Mouse (Mus musculus) inflammation-experienced regulatory T-cells, adult 6 months (primary cell): ENCODE measurements around the gene Prpf6. TPM values are rescaled to one million over a fixed set of nuclear protein-coding genes. Genes with fewer than 3 reads are reported as not detected.

ENCODE experiments used
- ATAC-seq: one replicate; pipeline ENCODE4 v1.8.0; 2017
- polyA plus RNA-seq, 3 experiments: library from polyadenylated mRNA; unstranded; fragments of 100-300 nt; shearing (Covaris generic); gene quantifications; one replicate each; pipeline ENCODE4 v1.2.1; 2017

Prpf6 gene
- polyA plus RNA-seq, 3 experiments from 2014 or later = 57.4 to 96.0 (median 81.2) TPM

DNA sequence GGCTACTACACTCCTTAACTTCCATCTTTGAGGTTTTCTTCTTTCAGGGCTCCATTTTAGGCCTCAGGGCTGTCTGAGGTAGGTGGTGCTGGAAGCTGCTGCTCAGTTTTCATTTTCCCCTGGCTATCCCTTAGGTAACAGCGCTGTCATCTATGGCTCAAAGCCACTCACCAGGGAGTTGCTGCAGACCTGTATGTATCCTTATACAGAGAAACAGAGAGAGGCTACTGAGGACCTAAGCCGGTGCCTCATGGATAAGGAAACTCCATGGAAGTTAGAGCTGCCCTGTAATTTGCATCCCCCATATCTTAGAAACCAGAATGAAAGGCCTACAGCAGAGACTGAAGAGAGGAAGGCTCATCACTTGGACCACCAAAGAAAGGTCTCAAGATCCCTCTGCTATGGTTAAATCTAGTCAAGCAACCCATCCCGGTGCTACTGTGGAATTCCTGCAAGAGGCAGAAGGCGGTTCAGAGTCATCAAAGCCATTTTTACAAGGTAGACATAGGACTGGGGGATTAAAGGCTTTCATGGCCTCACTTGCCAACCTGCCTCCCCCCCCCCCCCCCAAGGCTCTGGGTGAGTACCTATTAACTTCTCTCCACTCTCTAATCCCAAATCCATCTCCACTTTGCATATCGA, 11.4 kb upstream of the Prpf6 start:
- no peak for ATAC-seq

- peak; percentile 93 for ATAC-seq
Observed at GRCm38 (mm10) chr2:181581016-181581401, 10.7 kb upstream of the Prpf6 start.

DNA sequence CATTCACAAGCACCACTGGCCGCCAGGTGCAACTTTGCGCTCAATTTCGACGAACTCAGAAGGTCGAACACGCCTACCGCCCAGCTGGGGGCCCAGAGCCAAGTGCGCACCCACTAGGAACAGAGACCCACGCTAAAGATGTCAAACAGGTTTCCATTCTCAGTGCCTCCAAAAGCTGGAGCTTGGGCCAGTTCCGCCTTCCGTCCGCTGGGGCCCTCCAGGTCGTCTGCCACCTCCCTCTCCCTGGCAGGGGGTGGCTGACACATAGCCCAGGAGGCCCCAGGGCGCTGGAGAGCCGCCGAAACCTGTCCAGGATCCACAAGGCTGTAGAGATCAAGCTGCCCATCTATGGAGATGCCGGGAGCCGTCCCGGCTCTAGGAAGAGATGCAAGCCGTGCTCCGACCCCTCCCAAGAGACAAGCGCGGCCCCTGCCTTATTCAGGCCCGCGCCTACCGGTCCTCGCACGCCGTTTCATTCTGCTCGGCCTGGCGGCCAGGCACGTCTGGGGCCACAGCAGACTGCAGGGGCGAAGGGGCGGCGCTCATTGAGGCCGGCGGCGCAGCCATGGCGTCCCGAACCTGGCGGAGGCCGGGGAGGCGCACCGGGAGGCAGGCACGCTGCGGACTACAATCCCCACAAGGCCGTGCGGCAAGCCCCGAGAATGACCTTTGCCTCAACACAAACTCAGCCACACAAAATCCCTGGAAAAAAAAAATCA, 10.1 kb upstream of the Prpf6 start:
- peak; percentile 75 for ATAC-seq

DNA sequence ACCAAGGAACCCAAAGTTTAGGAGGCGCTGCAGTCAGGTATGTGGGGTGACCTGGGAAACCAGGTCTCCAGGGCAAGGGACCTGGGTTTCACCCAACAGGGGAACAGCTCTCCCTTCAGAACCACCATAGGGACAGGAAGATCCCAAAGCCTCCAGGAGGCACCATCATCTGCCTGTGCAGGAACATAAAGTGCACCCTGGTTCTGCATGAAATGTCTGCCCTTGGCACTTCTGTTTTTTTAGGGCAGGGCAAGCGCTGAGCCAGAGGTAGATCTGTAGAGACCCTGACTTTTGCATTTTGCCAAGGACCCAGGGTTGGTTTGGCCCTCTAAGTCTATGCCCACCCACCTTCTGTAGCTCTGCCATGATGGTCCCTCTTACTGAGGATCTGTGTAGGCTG, 9.3 kb upstream of the Prpf6 start:
- ATAC-seq = no peak

DNA sequence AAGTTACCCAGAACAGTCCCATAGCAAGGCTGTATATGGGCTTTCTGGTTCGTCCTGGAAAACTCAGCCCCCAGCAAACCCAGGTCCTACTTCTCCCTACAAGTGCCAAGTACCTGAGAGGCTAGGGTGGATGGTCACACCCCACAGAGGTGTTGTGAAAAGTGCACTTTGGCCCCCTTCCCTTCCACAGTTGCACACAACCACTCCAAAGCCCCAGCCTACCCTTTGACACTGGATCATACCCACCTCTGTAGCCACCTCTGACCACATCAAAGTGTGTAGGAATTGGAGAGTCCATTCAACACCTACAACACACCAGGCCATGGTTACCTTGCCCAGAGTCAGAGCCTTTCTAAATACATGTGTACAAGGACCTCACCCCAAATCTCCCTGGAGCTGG, 8.7 kb upstream of the Prpf6 start:
- ATAC-seq = no peak

DNA sequence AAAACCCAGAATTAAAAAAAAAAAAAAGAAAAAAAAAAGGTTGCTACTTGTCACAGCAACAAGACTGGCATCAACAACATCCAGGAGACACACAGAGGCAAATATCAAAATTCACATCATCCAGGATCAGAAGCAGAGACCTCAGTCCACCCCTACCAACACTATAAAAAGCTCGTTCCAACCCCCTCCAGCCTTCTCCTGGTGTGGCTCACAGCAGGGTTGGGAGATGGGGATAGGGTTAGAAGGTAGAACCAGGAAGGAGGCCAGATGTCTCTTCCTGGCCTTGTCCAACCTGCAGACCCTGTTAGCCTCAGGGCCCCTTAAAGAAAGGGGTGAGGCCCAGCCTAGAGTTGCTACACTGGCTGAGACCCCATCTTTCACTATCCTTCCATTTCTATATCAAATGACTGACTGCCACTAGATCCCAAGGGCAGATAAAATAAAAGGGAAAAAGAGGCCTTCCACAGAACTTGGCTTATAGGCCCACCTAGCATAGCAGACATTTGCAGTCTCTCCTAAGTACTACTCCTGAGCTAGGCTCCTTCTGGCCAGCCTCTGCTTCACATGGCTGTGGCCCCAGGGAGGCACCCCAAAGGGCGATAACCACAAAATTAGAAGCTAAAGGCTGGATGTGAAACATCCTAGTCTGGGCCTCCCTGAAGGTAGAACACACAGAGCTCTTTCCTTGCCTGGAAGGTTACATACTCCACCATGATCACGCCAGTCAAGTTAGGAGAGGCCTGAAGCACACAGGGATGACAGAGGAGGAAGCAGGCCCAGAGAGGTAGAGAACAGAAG, 8.0 kb upstream of the Prpf6 start:
- ATAC-seq = no peak

DNA sequence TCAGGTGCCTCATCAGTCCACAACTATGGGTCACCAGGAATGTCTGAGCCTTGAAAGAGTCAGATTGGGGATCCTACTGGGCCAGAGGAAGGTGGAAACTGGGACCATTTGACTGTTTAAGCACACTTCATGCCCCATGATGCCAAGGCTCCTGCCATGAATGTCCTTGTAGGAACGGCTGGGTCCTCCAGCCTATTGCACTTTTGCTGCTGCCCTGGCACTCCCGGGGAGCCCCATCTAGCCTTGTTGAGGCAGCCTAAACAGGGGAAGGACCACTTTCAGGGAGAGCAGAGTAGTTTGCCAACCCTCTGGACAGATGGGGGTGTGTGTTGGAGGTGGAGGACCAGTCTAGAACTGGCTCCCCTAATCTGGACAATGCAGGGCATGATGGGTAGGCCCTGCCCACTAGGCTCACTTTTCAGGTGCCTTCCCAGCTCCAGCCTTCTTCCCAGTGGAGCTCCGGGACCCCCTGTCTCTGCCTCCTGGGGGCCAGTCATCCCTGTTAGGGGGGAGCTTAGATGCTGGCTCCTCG, 7.2 kb upstream of the Prpf6 start, which contains the start of gene Uckl1:
Gene Uckl1 (minus strand): TSS at position 482 of the 532 bp plus-strand sequence.
- no peak for ATAC-seq

- ATAC-seq = no peak
Observed at GRCm38 (mm10) chr2:181585506-181585905, 6.2 kb upstream of the Prpf6 start.

DNA sequence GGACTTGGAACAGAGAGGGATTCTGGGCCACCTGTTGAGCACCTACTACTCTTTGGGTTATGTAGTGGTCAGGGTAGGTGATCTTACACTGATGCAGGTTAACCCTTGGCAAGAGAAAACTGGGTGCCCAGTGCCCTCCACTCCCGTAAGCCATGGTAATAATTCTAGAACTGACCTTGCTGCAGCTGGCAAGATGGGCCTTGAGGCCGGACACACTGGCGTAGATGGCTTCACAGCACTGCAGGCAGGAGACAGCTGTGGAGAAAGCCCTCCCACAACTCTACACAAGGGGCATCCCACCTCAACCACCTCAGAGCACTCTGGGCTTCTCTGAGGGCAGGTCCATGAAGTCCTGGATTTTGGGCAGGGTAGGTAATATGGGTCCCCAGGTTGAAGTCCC, 5.5 kb upstream of the Prpf6 start:
- ATAC-seq = no peak

DNA sequence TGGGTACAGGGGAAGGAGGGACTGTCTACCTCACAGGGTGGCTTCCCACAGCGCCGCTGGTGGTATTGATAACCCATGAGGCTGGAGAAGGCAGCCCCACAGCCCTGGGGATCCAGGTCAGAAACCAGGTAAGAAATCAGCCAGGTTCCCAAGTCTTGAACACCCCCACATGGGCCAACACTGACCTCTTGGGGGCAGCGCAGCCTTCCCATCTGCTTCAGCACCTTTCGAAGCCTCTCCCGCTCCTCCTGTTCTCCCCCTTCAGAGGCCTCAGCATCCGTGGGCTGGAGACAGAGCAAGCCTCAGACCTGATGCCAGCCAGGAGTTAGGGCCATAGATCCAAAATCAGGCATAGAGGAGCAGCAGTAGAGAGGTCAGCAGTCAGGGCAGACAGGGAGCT, 3.9 kb upstream of the Prpf6 start:
- no peak for ATAC-seq

- ATAC-seq = no peak
Observed at GRCm38 (mm10) chr2:181588229-181588780, 3.4 kb upstream of the Prpf6 start.

GRCm38 (mm10) chr2:181589011-181589731, 2.5 kb upstream of the Prpf6 start:
- ATAC-seq = no peak

- no peak for ATAC-seq
Observed at GRCm38 (mm10) chr2:181589732-181590105, 1.9 kb upstream of the Prpf6 start.

DNA sequence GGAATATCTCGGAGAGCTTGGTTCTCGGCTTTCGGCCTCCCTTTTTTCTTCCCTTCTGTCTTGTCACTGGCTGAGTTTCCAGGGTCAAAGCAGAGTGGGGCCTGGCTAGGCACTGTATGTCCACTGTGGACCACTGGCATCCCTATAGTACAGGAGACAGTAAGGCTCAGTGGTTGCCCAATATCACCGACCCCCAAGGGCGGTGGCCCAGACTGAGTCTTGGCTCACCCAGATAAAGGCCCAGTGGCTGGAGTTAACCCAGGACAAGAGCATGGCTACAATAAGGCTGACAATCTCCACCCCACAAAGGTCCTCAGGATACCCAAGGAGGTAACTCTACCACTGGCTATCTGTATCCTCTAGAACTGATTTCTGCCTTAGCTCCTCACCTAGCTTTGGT, 1.2 kb upstream of the Prpf6 start:
- no peak for ATAC-seq

GRCm38 (mm10) chr2:181592231-181593041, 768 bp downstream of the Prpf6 start, which contains the start of gene Zfp512b:
TSS of gene Zfp512b (minus strand) at chr2:181592803.
- peak; percentile 64 for ATAC-seq

DNA sequence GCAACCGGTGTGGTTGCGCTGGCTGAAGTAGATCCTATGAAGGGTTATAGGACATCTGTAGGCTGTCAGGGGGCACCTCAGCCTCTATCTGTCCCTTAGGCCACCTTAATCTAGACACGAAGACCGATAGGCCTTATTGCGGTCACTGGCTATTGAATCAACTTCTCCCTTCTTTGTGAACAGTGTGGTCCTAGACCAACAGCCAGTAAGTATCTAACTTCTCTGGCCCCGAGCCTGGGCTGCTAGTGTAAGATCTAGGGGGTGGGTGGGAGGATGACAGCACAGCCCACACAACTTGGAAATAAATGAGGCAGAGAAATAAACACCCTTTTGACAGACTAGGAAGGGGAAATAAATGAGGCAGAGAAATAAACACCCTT, 1.4 kb downstream of the Prpf6 start:
- ATAC-seq = no peak

GRCm38 (mm10) chr2:181593937-181594336, 2.3 kb downstream of the Prpf6 start:
- no peak for ATAC-seq

- ATAC-seq = no peak
Observed at GRCm38 (mm10) chr2:181594946-181595696, 3.5 kb downstream of the Prpf6 start.

- no peak for ATAC-seq
Observed at GRCm38 (mm10) chr2:181596221-181596960, 4.7 kb downstream of the Prpf6 start.
